Mouse (Mus musculus): ENCODE results near the gene Orc5. TPM values are rescaled to one million over a fixed set of nuclear protein-coding genes. Genes with fewer than 3 reads are reported as not detected.

The Orc5 gene
- 1 to 10 TPM; 6.6 to 7.7 TPM for total RNA-seq (2021)
- long read RNA-seq, experiment 1, transcript Orc5-201 (14 exons, 2,103 nt): major isoform, 6 of 8 reads
- long read RNA-seq, experiment 1, partial matches to known transcripts: 0 of 8 reads
- long read RNA-seq, experiment 1, other reads (novel, unspliced or antisense): 2 of 8 reads
- long read RNA-seq, experiment 2, transcript Orc5-201 (14 exons, 2,103 nt): major isoform, 5 of 5 reads
- long read RNA-seq, experiment 2, partial matches to known transcripts: 0 of 5 reads
- long read RNA-seq, experiment 2, other reads (novel, unspliced or antisense): 0 of 5 reads

DNA sequence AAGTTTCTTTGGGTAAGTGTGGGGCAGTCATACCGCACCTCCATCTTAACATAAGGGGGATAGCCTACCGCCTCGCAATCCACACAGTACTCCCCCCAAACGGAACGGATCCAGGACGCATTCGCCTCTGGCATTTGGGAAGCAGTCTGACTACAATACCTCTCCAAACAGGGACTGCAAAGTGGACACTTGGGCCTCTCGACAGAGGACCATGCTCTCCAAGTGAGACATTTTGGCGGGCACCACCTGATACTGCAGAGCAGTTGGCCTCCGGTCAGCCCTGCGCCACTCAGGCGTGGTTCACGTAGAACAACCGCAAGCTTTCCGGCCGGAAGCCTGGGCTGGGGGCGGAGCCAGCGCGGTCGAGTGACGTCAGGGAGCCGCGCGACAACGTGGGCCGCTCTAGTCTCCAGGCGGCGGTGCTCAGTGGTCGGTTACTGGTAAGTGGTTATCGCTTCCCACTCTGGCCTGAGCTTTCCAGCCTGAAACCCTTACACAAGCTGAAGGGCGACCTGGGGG lies at the start of gene Orc5:
Gene Orc5, minus strand, starts transcription at position 397 of the 519 bp plus-strand sequence.
- intact Hi-C loops (cut with DNase I; ENCODE audit: low total_unique reads): no loop called here
- DNase-seq: peak; percentile 93

DNA sequence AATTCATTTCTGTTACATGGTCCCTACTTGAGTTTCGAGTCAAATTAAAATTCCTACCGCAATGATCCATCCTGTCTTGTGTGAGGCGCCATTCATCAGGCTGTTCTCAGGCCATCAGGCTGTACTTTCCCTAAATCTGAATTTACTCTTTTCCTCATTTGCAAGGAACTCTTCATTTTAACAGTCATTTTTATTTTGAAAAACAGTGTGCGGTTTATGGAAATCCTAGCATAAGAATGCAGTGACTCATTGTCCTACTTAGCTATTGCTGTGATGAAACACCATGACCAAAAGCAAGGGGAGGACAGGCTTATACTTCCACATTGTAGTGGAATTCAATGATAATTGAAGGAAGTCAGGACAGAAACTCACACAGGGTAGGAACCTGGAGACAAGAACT lies 46.8 kb upstream of the Orc5 start:
- intact Hi-C loops (cut with DNase I; ENCODE audit: low total_unique reads): no loop called here
- DNase-seq: no peak

- DNase-seq: no peak
- intact Hi-C loops (cut with DNase I; ENCODE audit: low total_unique reads): no loop called here
Observed at GRCm38 (mm10) chr5:22589370-22589966, 39.2 kb upstream of the Orc5 start.

GRCm38 (mm10) chr5:22587492-22587891 lies 37.3 kb upstream of the Orc5 start:
- intact Hi-C loops (cut with DNase I; ENCODE audit: low total_unique reads): no loop called here
- DNase-seq: no peak

DNA sequence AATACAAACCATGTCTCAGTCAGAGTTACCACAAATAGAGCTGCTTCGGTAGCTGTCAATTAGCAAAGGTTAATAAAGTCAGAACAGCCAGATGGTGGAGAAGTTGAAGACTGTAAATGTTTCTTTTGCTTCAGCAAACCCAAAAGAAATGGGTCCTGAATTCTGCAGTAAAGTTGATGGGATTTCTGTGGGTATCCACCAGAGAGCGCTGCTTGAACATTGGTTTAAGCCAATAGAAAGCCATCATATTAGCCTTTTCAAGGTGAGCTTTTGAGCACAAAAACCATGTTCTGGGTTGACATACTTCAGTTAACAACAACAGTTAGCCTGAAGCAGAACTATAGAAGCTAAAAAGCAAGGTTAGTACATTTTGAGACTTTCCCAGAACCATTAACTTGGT lies 34.3 kb upstream of the Orc5 start:
- DNase-seq: no peak
- intact Hi-C loops (cut with DNase I; ENCODE audit: low total_unique reads): no loop called here

- DNase-seq: no peak
- intact Hi-C loops (cut with DNase I; ENCODE audit: low total_unique reads): no loop called here
Observed at GRCm38 (mm10) chr5:22578011-22578410, 27.8 kb upstream of the Orc5 start.

GRCm38 (mm10) chr5:22574751-22575150 lies 24.5 kb upstream of the Orc5 start:
- intact Hi-C loops (cut with DNase I; ENCODE audit: low total_unique reads): no loop called here
- DNase-seq: no peak

- DNase-seq: no peak
- intact Hi-C loops (cut with DNase I; ENCODE audit: low total_unique reads): no loop called here
Observed at GRCm38 (mm10) chr5:22574161-22574560, 23.9 kb upstream of the Orc5 start.

GRCm38 (mm10) chr5:22573696-22574095 lies 23.5 kb upstream of the Orc5 start:
- no peak for DNase-seq
- intact Hi-C loops (cut with DNase I; ENCODE audit: low total_unique reads): no loop called here

- no peak for DNase-seq
- intact Hi-C loops (cut with DNase I; ENCODE audit: low total_unique reads): no loop called here
Observed at GRCm38 (mm10) chr5:22572881-22573280, 22.7 kb upstream of the Orc5 start.

GRCm38 (mm10) chr5:22572456-22572855 lies 22.2 kb upstream of the Orc5 start:
- DNase-seq: no peak
- intact Hi-C loops (cut with DNase I; ENCODE audit: low total_unique reads): no loop called here

DNA sequence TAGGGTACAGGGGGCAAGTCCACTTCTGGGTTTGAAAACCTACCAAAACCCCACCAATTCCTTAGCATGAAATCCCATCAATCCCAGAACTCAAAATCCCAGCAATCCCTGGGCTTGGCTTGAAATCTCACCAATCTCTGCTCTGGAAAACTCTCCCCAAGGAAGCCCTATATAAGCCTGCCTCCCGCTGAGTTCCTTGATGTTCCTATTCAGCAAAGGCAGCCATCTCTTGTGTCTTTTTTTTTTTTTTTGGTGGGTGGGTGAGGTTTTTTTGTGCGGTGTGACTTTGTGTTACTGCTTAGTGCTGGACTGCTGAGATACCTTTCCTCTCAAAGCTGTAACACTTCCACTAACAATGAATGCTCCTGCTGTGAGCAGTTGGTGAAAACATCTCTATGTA lies 15.5 kb upstream of the Orc5 start:
- intact Hi-C loops (cut with DNase I; ENCODE audit: low total_unique reads): no loop called here
- DNase-seq: no peak

DNA sequence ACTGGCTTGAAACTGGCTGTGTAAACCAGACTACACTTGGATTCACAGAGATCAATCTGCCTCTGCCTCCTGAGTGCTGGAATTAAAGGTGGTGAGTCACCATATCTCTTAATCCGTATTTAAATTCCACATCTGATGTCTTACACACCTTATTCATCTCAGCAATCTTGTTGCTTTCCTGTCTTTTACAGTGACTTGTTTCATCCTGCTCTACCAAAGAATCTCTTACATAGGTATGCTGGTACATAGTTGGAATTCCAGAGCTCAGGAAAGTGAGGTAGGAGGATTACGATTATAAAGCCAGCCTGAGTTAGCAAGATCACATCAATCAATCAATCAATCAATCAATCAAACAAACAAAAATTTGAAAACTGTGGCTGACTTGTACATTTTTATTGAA lies 9.6 kb upstream of the Orc5 start:
- intact Hi-C loops (cut with DNase I; ENCODE audit: low total_unique reads): no loop called here
- no peak for DNase-seq

DNA sequence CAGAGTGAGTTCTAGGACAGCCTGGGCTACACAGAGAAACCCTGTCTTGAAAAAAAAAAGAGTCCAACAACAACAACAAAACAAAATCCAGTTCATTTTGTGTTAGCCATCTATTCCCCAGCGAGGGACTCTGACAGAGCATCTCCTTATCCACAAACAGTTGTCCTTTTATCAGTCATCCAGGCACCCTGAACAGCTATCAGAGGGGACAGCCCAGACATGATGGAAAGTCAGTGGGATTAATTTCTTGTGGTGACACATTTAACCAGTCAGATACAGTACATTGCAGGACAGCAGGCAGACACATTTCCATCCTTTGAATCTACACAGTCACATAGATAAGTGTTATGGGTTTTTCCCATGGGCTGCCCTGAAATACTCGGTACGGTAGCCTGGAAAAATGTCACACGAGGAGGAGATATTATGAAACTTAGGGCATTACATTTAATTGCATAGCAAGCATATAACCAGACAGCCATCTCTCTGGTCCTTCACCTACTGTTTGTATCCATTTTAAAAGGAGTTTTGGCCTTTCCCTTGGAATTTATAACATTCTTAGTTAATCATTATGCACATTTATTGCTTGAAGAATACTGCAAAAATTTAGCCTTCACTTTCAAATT lies 7.4 kb upstream of the Orc5 start:
- no peak for DNase-seq
- intact Hi-C loops (cut with DNase I; ENCODE audit: low total_unique reads): no loop called here

DNA sequence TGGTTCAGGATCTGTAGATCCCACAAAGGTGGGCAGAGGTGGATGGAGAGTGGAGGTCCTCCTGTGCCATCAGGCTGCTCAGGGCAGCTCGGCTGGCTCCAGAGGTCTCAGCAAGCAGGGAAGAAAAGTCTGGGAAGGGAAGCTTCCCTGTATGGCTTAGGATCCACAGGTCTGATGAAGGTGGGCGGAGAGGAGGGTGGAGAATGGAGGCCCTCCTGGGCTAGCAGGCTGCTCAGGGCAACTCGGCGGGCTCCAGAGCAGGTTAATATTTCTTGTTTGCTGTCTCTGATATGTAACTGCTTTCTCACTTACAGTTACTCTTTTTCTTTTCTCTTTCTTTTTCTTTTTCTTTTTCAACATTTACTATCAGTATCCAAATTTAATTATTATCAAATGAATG lies 6.5 kb upstream of the Orc5 start:
- DNase-seq: no peak
- intact Hi-C loops (cut with DNase I; ENCODE audit: low total_unique reads): no loop called here

GRCm38 (mm10) chr5:22552233-22552765 lies 2.1 kb upstream of the Orc5 start:
- DNase-seq: no peak
- intact Hi-C loops (cut with DNase I; ENCODE audit: low total_unique reads): no loop called here

GRCm38 (mm10) chr5:22549366-22550032 lies 730 bp downstream of the Orc5 start:
- intact Hi-C loops (cut with DNase I; ENCODE audit: low total_unique reads): no loop called here
- DNase-seq: no peak

DNA sequence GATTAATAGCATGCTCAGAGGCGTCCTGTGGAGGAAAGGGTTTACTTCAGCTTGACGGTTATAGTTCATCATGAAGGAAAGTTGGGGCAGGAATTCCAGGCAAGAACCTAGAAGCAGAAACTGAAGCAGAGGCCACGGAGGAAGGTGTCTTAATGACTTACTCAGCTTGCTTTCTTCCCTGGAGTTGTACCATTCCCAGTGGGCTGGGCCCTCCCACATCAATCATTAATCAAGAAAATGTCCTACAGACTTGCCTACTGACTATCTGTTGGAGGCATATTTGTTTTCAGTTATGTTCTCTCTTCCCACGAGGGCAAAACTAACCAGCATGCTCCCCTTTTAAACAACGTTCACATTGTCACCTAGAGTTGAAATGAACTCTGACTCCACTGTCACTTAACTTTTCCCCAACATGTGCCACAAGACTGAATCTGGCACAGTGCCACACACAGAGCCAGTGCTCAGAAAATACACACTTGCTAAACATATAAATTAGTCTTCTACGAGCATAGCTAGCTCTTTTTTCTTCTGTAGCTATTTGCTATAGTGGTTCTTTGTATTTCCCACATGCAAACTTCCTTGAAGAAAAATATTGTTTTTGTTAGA lies 1.6 kb downstream of the Orc5 start:
- no peak for DNase-seq
- intact Hi-C loops (cut with DNase I; ENCODE audit: low total_unique reads): no loop called here

- intact Hi-C loops (cut with DNase I; ENCODE audit: low total_unique reads): no loop called here
- no peak for DNase-seq
Observed at GRCm38 (mm10) chr5:22546536-22546935, 3.7 kb downstream of the Orc5 start.

GRCm38 (mm10) chr5:22545305-22545704 lies 4.9 kb downstream of the Orc5 start:
- intact Hi-C loops (cut with DNase I; ENCODE audit: low total_unique reads): no loop called here
- DNase-seq: no peak

Measured in gastrocnemius, postnatal 14 days (tissue).